Mouse (Mus musculus) brain, embryonic 14.5 days (tissue): ENCODE measurements around the gene Plxna1. TPM values are rescaled to one million over a fixed set of nuclear protein-coding genes. Genes with fewer than 3 reads are reported as not detected.
A peak's percentile ranks its signal among the peaks of the same experiment; 100 is the strongest.

Experiments
- DNase-seq: peaks from one replicate; pipeline ENCODE4 v3.0.0-alpha.2; 2011; ENCODE audit warnings: low read depth
- CTCF ChIP-seq: fragments of 200-500 bp; IDR thresholded peaks from 2 replicates; pipeline ENCODE4 v1.5.1; 2012; ENCODE audit warnings: inconsistent platforms, mild to moderate bottlenecking, moderate library complexity, borderline replicate concordance; ENCODE audit not compliant: insufficient read depth, insufficient read length; ENCODE audit errors: extremely low read depth
- POLR2A ChIP-seq: fragments of 200-500 bp; IDR thresholded peaks from 2 replicates; pipeline ENCODE4 v1.6.1; 2012; ENCODE audit warnings: mild to moderate bottlenecking, inconsistent platforms, borderline replicate concordance; ENCODE audit not compliant: poor library complexity, insufficient read depth, insufficient read length, severe bottlenecking; ENCODE audit errors: extremely low read depth
- polyA plus RNA-seq: library from polyadenylated mRNA; depleted of rRNA; stranded (reverse); fragments of >200 nt; gene quantifications from 2 replicates; pipeline ENCODE4 v1.2.3, GENCODE M21; 2012

Plxna1 gene
- polyA plus RNA-seq, 1 experiment: 171 TPM

GRCm38 (mm10) chr6:89360709-89361417, 1.6 kb downstream of the Plxna1 start:
- no peak for DNase-seq
- TF ChIP-seq CTCF (no peak), POLR2A (no peak)

- DNase-seq: peak; percentile 88
- TF ChIP-seq CTCF: no peak
- no peak for TF ChIP-seq POLR2A
These were observed 2.4 kb downstream of the Plxna1 start for GRCm38 (mm10) chr6:89359771-89360708.

- no peak for DNase-seq
- TF ChIP-seq POLR2A (no peak), CTCF (no peak)
These were observed 3.2 kb downstream of the Plxna1 start for GRCm38 (mm10) chr6:89359192-89359591.

GRCm38 (mm10) chr6:89355661-89356060, 6.8 kb downstream of the Plxna1 start:
- no peak for DNase-seq
- TF ChIP-seq CTCF (no peak), POLR2A (no peak)

- no peak for DNase-seq
- TF ChIP-seq POLR2A: no peak
- 0 out of 2 replicates have a peak, but pooled peaks have one; percentile 9 for TF ChIP-seq CTCF
These were observed 7.7 kb downstream of the Plxna1 start for GRCm38 (mm10) chr6:89354726-89355125.

- TF ChIP-seq CTCF: no peak
- TF ChIP-seq POLR2A: no peak
- no peak for DNase-seq
These were observed 8.3 kb downstream of the Plxna1 start for GRCm38 (mm10) chr6:89354076-89354475.

- TF ChIP-seq POLR2A (no peak), CTCF (no peak)
- DNase-seq: no peak
These were observed 9.3 kb downstream of the Plxna1 start for GRCm38 (mm10) chr6:89353101-89353500.

GRCm38 (mm10) chr6:89351441-89352137, 10.8 kb downstream of the Plxna1 start:
- TF ChIP-seq POLR2A (no peak), CTCF (peak; percentile 53; the same call in 1 of the 2 replicates)

GRCm38 (mm10) chr6:89350520-89350919, 11.9 kb downstream of the Plxna1 start:
- TF ChIP-seq CTCF (no peak), POLR2A (no peak)
- DNase-seq: no peak

More at GRCm38 (mm10) chr6:89351441-89352137, 10.8 kb downstream of the Plxna1 start:
- peak; percentile 96 for DNase-seq

GRCm38 (mm10) chr6:89350037-89350515, 12.3 kb downstream of the Plxna1 start:
- DNase-seq: no peak
- no peak for TF ChIP-seq CTCF
- no peak for TF ChIP-seq POLR2A

GRCm38 (mm10) chr6:89348363-89348762, 14.1 kb downstream of the Plxna1 start:
- peak; percentile 33 for DNase-seq
- TF ChIP-seq CTCF (no peak), POLR2A (no peak)

- no peak for TF ChIP-seq POLR2A
- no peak for TF ChIP-seq CTCF
- DNase-seq: no peak
These were observed 14.6 kb downstream of the Plxna1 start for GRCm38 (mm10) chr6:89347792-89348191.
